In genomic region chr1:73418196-73418595, GRCm38 (mm10) we compare ENCODE assay signal across 22 mouse cellular contexts.
DNase-seq lines count a peak whose midpoint lies in the region; ATAC-seq lines count a peak whose summit lies in the region.
"Had no signal": no experiment of that assay in that cellular context is flagged by ENCODE, and none has a peak within 500 bp of the region (broad histone marks: within the 10 kb centered on the region; RNA-seq: fewer than 3 reads in every experiment).

No protein-coding gene starts in this region.

- H3K27ac ChIP-seq in forebrain, embryonic 14.5 days (ENCODE audit: low read depth, low read length), result no peak overlapping the region
- H3K27ac ChIP-seq in forebrain, embryonic 11.5 days (ENCODE audit: low read depth, low read length), result no peak overlapping the region
- H3K27ac ChIP-seq: embryonic facial prominence, embryonic 15.5 days; gastrocnemius, adult 2 months; heart, embryonic 15.5 days; kidney, postnatal 0 days; left cerebral cortex, adult 2 months; limb, embryonic 10.5 days; midbrain, embryonic 13.5 days had no signal

- peak; percentile 58 for DNase-seq in forebrain, embryonic 14.5 days (ENCODE audit: low spot score)
- DNase-seq in forebrain, embryonic 11.5 days (ENCODE audit: low spot score), result no peak
- DNase-seq in layer of hippocampus, postnatal 14 days (ENCODE audit: low spot score in 2 of 2), result peak; percentile 9 to 17
- no peak for DNase-seq in layer of hippocampus, adult 9-10 months (ENCODE audit: low spot score)
- DNase-seq in brain, adult 2 months (ENCODE audit: low read depth, low spot score), result peak; percentile 18
- DNase-seq in brain, embryonic 18.5 days (ENCODE audit: low read depth, low spot score), result peak; percentile 36
- no peak for DNase-seq in heart, adult 11 months
- DNase-seq: adrenal gland, adult 2 months; gastrocnemius, adult 2 months; heart, adult 18-20 months; heart, postnatal 4 days; kidney, adult 18-20 months; liver, postnatal 0 days; lung, postnatal 10 days; thymus, postnatal 4 days had no signal

- 51% methylated on average over 2 of the region's 2 CpGs for WGBS in forebrain, embryonic 14.5 days
- WGBS in forebrain, embryonic 11.5 days, result 87% methylated on average over 2 of the region's 2 CpGs

- H3K9ac ChIP-seq in forebrain, embryonic 14.5 days (ENCODE audit: low read length), result no peak overlapping the region
- no peak overlapping the region for H3K9ac ChIP-seq in forebrain, embryonic 11.5 days (ENCODE audit: low read length)
- H3K9ac ChIP-seq: embryonic facial prominence, embryonic 15.5 days; heart, embryonic 15.5 days; liver, postnatal 0 days; midbrain, embryonic 13.5 days had no signal

- no peaks in the 10 kb centered on the region for H3K36me3 ChIP-seq in forebrain, embryonic 14.5 days (ENCODE audit: control insufficient read depth, insufficient read depth, low read length)
- H3K36me3 ChIP-seq in forebrain, embryonic 11.5 days (ENCODE audit: control insufficient read depth, insufficient read depth, low read length), result no peaks in the 10 kb centered on the region
- H3K36me3 ChIP-seq: embryonic facial prominence, embryonic 15.5 days; heart, embryonic 15.5 days; limb, embryonic 10.5 days; midbrain, embryonic 13.5 days had no signal

- no peak overlapping the region for H3K4me3 ChIP-seq in forebrain, embryonic 14.5 days (ENCODE audit: low read depth, low read length)
- H3K4me3 ChIP-seq in forebrain, embryonic 11.5 days (ENCODE audit: low read depth, low read length), result no peak overlapping the region
- H3K4me3 ChIP-seq: embryonic facial prominence, embryonic 15.5 days; gastrocnemius, adult 2 months; heart, embryonic 15.5 days; left cerebral cortex, adult 2 months; limb, embryonic 10.5 days; midbrain, embryonic 13.5 days; myocyte had no signal

- no peaks in the 10 kb centered on the region for H3K9me3 ChIP-seq in forebrain, embryonic 14.5 days (replicated peaks; ENCODE audit: control insufficient read depth, low read length)
- H3K9me3 ChIP-seq in forebrain, embryonic 11.5 days (ENCODE audit: control insufficient read depth, low read length), result no peaks in the 10 kb centered on the region
- H3K9me3 ChIP-seq: embryonic facial prominence, embryonic 15.5 days; heart, embryonic 15.5 days; limb, embryonic 10.5 days; midbrain, embryonic 13.5 days had no signal

- H3K27me3 ChIP-seq in forebrain, embryonic 14.5 days (replicated peaks; ENCODE audit: control insufficient read depth, insufficient read depth, low read length), result no peaks in the 10 kb centered on the region
- H3K27me3 ChIP-seq in forebrain, embryonic 11.5 days (ENCODE audit: control insufficient read depth, insufficient read depth, low read length), result no peaks in the 10 kb centered on the region
- H3K27me3 ChIP-seq: embryonic facial prominence, embryonic 15.5 days; heart, embryonic 15.5 days; midbrain, embryonic 13.5 days had no signal

- ATAC-seq in forebrain, embryonic 14.5 days, result peak; percentile 76
- ATAC-seq in forebrain, embryonic 11.5 days (replicated peaks; ENCODE audit: low FRiP score), result no peak
- ATAC-seq: liver, postnatal 0 days; midbrain, embryonic 13.5 days had no signal

- no peak overlapping the region for H3K4me2 ChIP-seq in forebrain, embryonic 14.5 days (ENCODE audit: low read length)
- no peak overlapping the region for H3K4me2 ChIP-seq in forebrain, embryonic 11.5 days (ENCODE audit: low read depth, low read length, severe bottlenecking)
- H3K4me2 ChIP-seq: embryonic facial prominence, embryonic 15.5 days; heart, embryonic 15.5 days; midbrain, embryonic 13.5 days had no signal

- H3K4me1 ChIP-seq in forebrain, embryonic 14.5 days (ENCODE audit: control insufficient read depth, insufficient read depth, low read length), result no peaks in the 10 kb centered on the region
- H3K4me1 ChIP-seq in forebrain, embryonic 11.5 days (replicated peaks; ENCODE audit: control insufficient read depth, insufficient read depth, low read length), result no peaks in the 10 kb centered on the region
- H3K4me1 ChIP-seq: embryonic facial prominence, embryonic 15.5 days; heart, embryonic 15.5 days; limb, embryonic 10.5 days; midbrain, embryonic 13.5 days had no signal

Comparison
In these comparisons a context has a peak if more than half of its experiments do, and no peak if none do; other contexts are left out.
1. DNase-seq: peak in forebrain, embryonic 14.5 days (single experiment), layer of hippocampus, postnatal 14 days (2 of 2), brain, adult 2 months (single experiment) and brain, embryonic 18.5 days (single experiment); none in forebrain, embryonic 11.5 days (single experiment), layer of hippocampus, adult 9-10 months (single experiment) and heart, adult 11 months (single experiment).